Mouse (Mus musculus) limb, embryonic 14.5 days (tissue): ENCODE measurements around the gene Ubtd2. TPM values are rescaled to one million over a fixed set of nuclear protein-coding genes. Genes with fewer than 3 reads are reported as not detected.

Experiments used
- ATAC-seq: fragments of 200-750 bp; cut with Nextera tagmentation; 2 replicates; pipeline ENCODE4 v1.8.0; 2017; ENCODE audit warnings: low read depth, moderate number of reproducible peaks, moderate TSS enrichment; ENCODE audit not compliant: low FRiP score
- DNase-seq: peaks from one replicate; pipeline ENCODE4 v3.0.0-alpha.2; 2015; ENCODE audit warnings: low spot score
- H3K27ac ChIP-seq: fragments of 300-500 bp; sonication (generic); replicated peaks from 2 replicates; pipeline ENCODE4 v1.5.1; 2014; ENCODE audit warnings: low read depth, mild to moderate bottlenecking, low read length, moderate library complexity, mixed read lengths
- H3K27me3 ChIP-seq: fragments of 300-500 bp; sonication (generic); 2 replicates; pipeline ENCODE4 v1.6.1; 2014; ENCODE audit warnings: low read length, mixed read lengths; ENCODE audit not compliant: control insufficient read depth, insufficient read depth
- H3K36me3 ChIP-seq: fragments of 300-500 bp; sonication (generic); 2 replicates; pipeline ENCODE4 v1.6.1; 2014; ENCODE audit warnings: mild to moderate bottlenecking, low read length, moderate library complexity, mixed read lengths; ENCODE audit not compliant: control insufficient read depth, insufficient read depth
- H3K4me1 ChIP-seq: fragments of 300-500 bp; sonication (generic); 2 replicates; pipeline ENCODE4 v1.6.1; 2014; ENCODE audit warnings: antibody characterized with exemption, low read length, mixed read lengths; ENCODE audit not compliant: control insufficient read depth, insufficient read depth
- H3K4me2 ChIP-seq: fragments of 300-500 bp; sonication (generic); replicated peaks from 2 replicates; pipeline ENCODE4 v1.6.1; 2014; ENCODE audit warnings: low read depth, mild to moderate bottlenecking, low read length, moderate library complexity; ENCODE audit not compliant: severe bottlenecking
- H3K4me3 ChIP-seq: fragments of 300-500 bp; sonication (generic); replicated peaks from 2 replicates; pipeline ENCODE4 v1.5.1; 2014; ENCODE audit warnings: low read length
- H3K9ac ChIP-seq: fragments of 300-500 bp; sonication (generic); 2 replicates; pipeline ENCODE4 v1.6.1; 2014; ENCODE audit warnings: mild to moderate bottlenecking, low read depth, low read length, moderate library complexity; ENCODE audit not compliant: severe bottlenecking
- H3K9me3 ChIP-seq: fragments of 300-500 bp; sonication (generic); 2 replicates; pipeline ENCODE4 v1.6.1; 2016; ENCODE audit warnings: low read length; ENCODE audit not compliant: control insufficient read depth
- POLR2A ChIP-seq: fragments of 200-500 bp; IDR thresholded peaks from 2 replicates; pipeline ENCODE4 v1.8.0; 2012; ENCODE audit warnings: inconsistent platforms, mild to moderate bottlenecking, moderate library complexity, borderline replicate concordance; ENCODE audit not compliant: insufficient read depth, insufficient read length; ENCODE audit errors: extremely low read depth
- WGBS: fragments of 180-500 bp; shearing (Covaris S2); extraction: QIAGEN DNeasy Blood & Tissue Kit; methylation state at CpG from one replicate; pipeline ENCODE4 v1.1.7; 2014; 5-methylcytosine and 5-hydroxymethylcytosine counted together
- polyA plus RNA-seq, 2 experiments: library from polyadenylated mRNA; depleted of rRNA in 1 of 2; stranded (reverse) in 1 of 2; unstranded in 1 of 2; fragments of >200 nt; fragmentation: Nextera tagmentation in 1 of 2; extraction: Ambion mirVana in 1 of 2; gene quantifications; 2 replicates each; pipeline versions ENCODE4 v1.2.1 to v1.2.3; 2012 to 2014

The Ubtd2 gene
- polyA plus RNA-seq, 2 experiments, result 78.1 to 107 TPM

- Histone ChIP-seq H3K9me3 (no peaks in the 10 kb centered on the region), H3K36me3 (no peaks in the 10 kb centered on the region), H3K4me3 (no peak overlapping the region), H3K4me1 (0 out of 2 replicates have a peak, but pooled peaks cover 3% of the 10 kb centered on the region), H3K27ac (no peak overlapping the region), H3K4me2 (no peak overlapping the region), H3K27me3 (no peaks in the 10 kb centered on the region), H3K9ac (no peak overlapping the region)
- DNase-seq (no peak), ATAC-seq (no peak)
- TF ChIP-seq POLR2A, result no peak
- WGBS, result 90% methylated on average over 4 of the region's 4 CpGs
These were observed 80.5 kb downstream of the Ubtd2 start for GRCm38 (mm10) chr11:32535646-32536045.

- Histone ChIP-seq H3K27ac (no peak overlapping the region), H3K9ac (no peak overlapping the region), H3K9me3 (no peaks in the 10 kb centered on the region), H3K4me1 (0 out of 2 replicates have a peak, but pooled peaks cover 3% of the 10 kb centered on the region), H3K4me2 (no peak overlapping the region), H3K36me3 (no peaks in the 10 kb centered on the region), H3K27me3 (no peaks in the 10 kb centered on the region), H3K4me3 (no peak overlapping the region)
- no peak for TF ChIP-seq POLR2A
- ATAC-seq (no peak), DNase-seq (no peak)
- 59% methylated on average over 7 of the region's 7 CpGs for WGBS
These were observed 81.8 kb downstream of the Ubtd2 start for GRCm38 (mm10) chr11:32536954-32537353.

- DNase-seq (no peak), ATAC-seq (no peak)
- H3K9ac ChIP-seq, result no peak overlapping the region
- H3K4me3 ChIP-seq, result no peak overlapping the region
- WGBS, result 56% methylated on average over 6 of the region's 6 CpGs
- H3K36me3 ChIP-seq, result no peaks in the 10 kb centered on the region
- no peak overlapping the region for H3K4me2 ChIP-seq
- no peaks in the 10 kb centered on the region; the same call in 1 of the 2 replicates for H3K4me1 ChIP-seq
- H3K9me3 ChIP-seq, result no peaks in the 10 kb centered on the region
- no peaks in the 10 kb centered on the region for H3K27me3 ChIP-seq
- no peak for TF ChIP-seq POLR2A
- no peak overlapping the region for H3K27ac ChIP-seq
These were observed 83.3 kb downstream of the Ubtd2 start for GRCm38 (mm10) chr11:32538435-32538834.

GRCm38 (mm10) chr11:32538846-32539245, 83.7 kb downstream of the Ubtd2 start:
- Histone ChIP-seq H3K9me3 (no peaks in the 10 kb centered on the region), H3K36me3 (no peaks in the 10 kb centered on the region; the same call in 1 of the 2 replicates), H3K27me3 (no peaks in the 10 kb centered on the region), H3K4me3 (no peak overlapping the region), H3K9ac (no peak overlapping the region), H3K4me1 (no peaks in the 10 kb centered on the region; the same call in 1 of the 2 replicates), H3K4me2 (no peak overlapping the region), H3K27ac (no peak overlapping the region)
- DNase-seq, result no peak
- WGBS, result 75% methylated on average over 4 of the region's 4 CpGs
- no peak for ATAC-seq
- no peak for TF ChIP-seq POLR2A

- WGBS, result 81% methylated on average over 7 of the region's 7 CpGs
- TF ChIP-seq POLR2A, result no peak
- DNase-seq, result no peak
These were observed 84.5 kb downstream of the Ubtd2 start for GRCm38 (mm10) chr11:32539717-32540116.

More at GRCm38 (mm10) chr11:32539717-32540116, 84.5 kb downstream of the Ubtd2 start:
- Histone ChIP-seq H3K9ac (no peak overlapping the region), H3K4me1 (no peaks in the 10 kb centered on the region; the same call in 1 of the 2 replicates), H3K27ac (no peak overlapping the region), H3K27me3 (no peaks in the 10 kb centered on the region), H3K9me3 (no peaks in the 10 kb centered on the region), H3K36me3 (no peaks in the 10 kb centered on the region; the same call in 1 of the 2 replicates), H3K4me2 (no peak overlapping the region), H3K4me3 (no peak overlapping the region)
- no peak for ATAC-seq
